21 mouse cellular contexts compared by ENCODE assay signal in the genomic region with DNA sequence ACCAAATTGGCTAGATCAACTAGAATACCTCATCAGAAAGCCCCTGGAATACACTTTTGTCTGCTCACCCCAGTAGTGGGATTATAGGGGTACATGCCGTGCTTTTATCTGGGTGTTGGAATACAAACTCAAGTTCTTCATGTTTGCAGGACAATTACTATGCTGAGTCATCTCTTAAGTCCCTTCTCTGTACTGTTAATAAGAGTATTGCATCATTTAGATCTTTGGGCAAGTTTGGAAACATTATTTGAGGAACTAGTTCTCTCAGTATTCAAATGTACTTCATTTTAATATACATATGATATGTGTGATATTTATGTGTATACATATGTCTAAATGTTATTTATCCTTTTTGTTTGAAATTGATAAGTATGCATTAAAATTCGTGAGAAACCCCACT. TPM values are rescaled to one million over a fixed set of nuclear protein-coding genes. Genes with fewer than 3 reads are reported as not detected.
DNase-seq lines count a peak whose midpoint lies in the region; ATAC-seq and TF ChIP-seq lines count a peak whose summit lies in the region.
"Had no signal": no experiment of that assay in that cellular context is flagged by ENCODE, and none has a peak within 500 bp of the region (broad histone marks: within the 10 kb centered on the region; RNA-seq: fewer than 3 reads in every experiment).

No protein-coding gene starts in this region.

- no peak overlapping the region for H3K4me3 ChIP-seq in C2C12 (ENCODE audit: insufficient read depth, poor library complexity, severe bottlenecking)
- H3K4me3 ChIP-seq in bone marrow macrophage, adult 2 months (ENCODE audit: insufficient read depth, low read length) = no peak overlapping the region
- H3K4me3 ChIP-seq: embryonic facial prominence, embryonic 15.5 days; erythroblast, embryonic 14.5 days; forebrain, embryonic 10.5 days; gastrocnemius, adult 2 months; heart, embryonic 12.5 days; hindbrain, embryonic 10.5 days; intestine, embryonic 15.5 days had no signal

- H3K27me3 ChIP-seq in C2C12 (ENCODE audit: control insufficient read depth, insufficient read depth, insufficient read length) = no peaks in the 10 kb centered on the region
- H3K27me3 ChIP-seq: embryonic facial prominence, embryonic 15.5 days; heart, embryonic 12.5 days; intestine, embryonic 15.5 days had no signal

- peaks cover 37% of the 10 kb centered on the region for H3K4me1 ChIP-seq in bone marrow macrophage, adult 2 months (ENCODE audit: control insufficient read depth, insufficient read depth, low read length)
- H3K4me1 ChIP-seq: embryonic facial prominence, embryonic 15.5 days; forebrain, embryonic 10.5 days; heart, embryonic 12.5 days; hindbrain, embryonic 10.5 days; intestine, embryonic 15.5 days had no signal

- no peak overlapping the region for H3ac ChIP-seq in C2C12 (ENCODE audit: control insufficient read depth, insufficient read length, low read depth)

- H3K79me3 ChIP-seq in C2C12 (ENCODE audit: low read depth) = no peaks in the 10 kb centered on the region

- ATAC-seq in megakaryocyte progenitor cell, adult 5-6 weeks (replicated peaks; ENCODE audit: poor library complexity) = peak; percentile 90
- ATAC-seq: forebrain, embryonic 14.5 days; intestine, embryonic 15.5 days had no signal

- no peaks in the 10 kb centered on the region for H3K79me2 ChIP-seq in C2C12 (ENCODE audit: control insufficient read depth, insufficient read depth)

- TF ChIP-seq CTCF in C2C12 (IDR thresholded peaks at IDR 0.05; ENCODE audit: control insufficient read depth, insufficient read depth, insufficient read length) = no peak
- no peak for TF ChIP-seq CTCF in bone marrow macrophage, adult 2 months (IDR thresholded peaks at IDR 0.05; ENCODE audit: low read depth, low read length)

- no peaks in the 10 kb centered on the region for H3K36me3 ChIP-seq in C2C12 (ENCODE audit: control insufficient read depth, insufficient read depth)
- H3K36me3 ChIP-seq: embryonic facial prominence, embryonic 15.5 days; forebrain, embryonic 10.5 days; heart, embryonic 12.5 days; hindbrain, embryonic 10.5 days; intestine, embryonic 15.5 days had no signal

- TF ChIP-seq POLR2A in bone marrow macrophage, adult 2 months (IDR thresholded peaks at IDR 0.05; ENCODE audit: borderline replicate concordance, low read depth, low read length) = no peak

- 0 out of 2 replicates have a peak overlapping the region, but pooled peaks have one; percentile 30 for H3K27ac ChIP-seq in bone marrow macrophage, adult 2 months (ENCODE audit: insufficient read depth, low read depth, low read length)
- H3K27ac ChIP-seq: embryonic facial prominence, embryonic 15.5 days; forebrain, embryonic 10.5 days; gastrocnemius, adult 2 months; hindbrain, embryonic 10.5 days; hindbrain, embryonic 14.5 days; intestine, embryonic 15.5 days had no signal

- no peak for DNase-seq in right cerebral cortex, postnatal 25 days
- no peak for DNase-seq in right cerebral cortex, postnatal 4 days
- no peak for DNase-seq in adrenal gland, postnatal 10 days
- DNase-seq: adrenal gland, adult 8-10 months; B cell, adult 2 months; cerebellum, adult 11-12 months; cerebellum, adult 9-10 months; embryo, embryonic 11 days; gastrocnemius, adult 2 months; gastrocnemius, postnatal 36 days had no signal

TF ChIP-seq in C2C12, 6 proteins besides CTCF, POLR2A, EP300 and RAD21:
- peak; percentile 23 for TF ChIP-seq CEBPB (IDR thresholded peaks at IDR 0.05; ENCODE audit: low read depth)
- TF ChIP-seq MYOG (IDR thresholded peaks at IDR 0.05; ENCODE audit: control insufficient read depth, extremely low read depth, insufficient read length) = no peak
- no peak for TF ChIP-seq MYOD1 (IDR thresholded peaks at IDR 0.05; ENCODE audit: control insufficient read depth, insufficient read length, low read depth)
- TF ChIP-seq FOSL1 (IDR thresholded peaks at IDR 0.05; ENCODE audit: insufficient read depth, low read length, poor library complexity, severe bottlenecking) = no peak

RNA-seq across cellular contexts. Expression of gene Tpp2, which starts 16.6 kb away (rescaled TPM):
- 15.8 TPM for polyA plus RNA-seq in C2C12 (2012; fragmentation: generic; extraction: Trizol)
- polyA plus RNA-seq in bone marrow macrophage, adult 2 months (2012; ENCODE audit: insufficient read depth, insufficient read length, missing spikeins) = 57.1 and 58.7 TPM in 2 replicates
- 81.2 and 93.6 TPM in 2 replicates for total RNA-seq in megakaryocyte progenitor cell, adult 5-6 weeks (2015)
- total RNA-seq in megakaryocyte progenitor cell, adult 5-6 weeks (2017) = 76.1 and 102 TPM in 2 replicates
- 10 to 100 TPM; 42.7 to 49.8 TPM for total RNA-seq in adrenal gland, postnatal 10 days (2021)
